Mouse (Mus musculus) thymus, adult 2 months (tissue): ENCODE data around the gene 9130023H24Rik.

Source experiments
- CTCF ChIP-seq: fragments of 200-500 bp; IDR thresholded peaks from 2 replicates; pipeline ENCODE4 v1.5.1; 2012; ENCODE audit warnings: mild to moderate bottlenecking, control low read depth, low read length, moderate library complexity, borderline replicate concordance; ENCODE audit not compliant: control insufficient read depth, poor library complexity, insufficient read depth; ENCODE audit errors: extremely low read depth
- POLR2A ChIP-seq: fragments of 200-500 bp; IDR thresholded peaks from 2 replicates; pipeline ENCODE4 v1.6.1; 2012; ENCODE audit warnings: mild to moderate bottlenecking, low read length, control low read depth, moderate library complexity; ENCODE audit not compliant: control insufficient read depth, poor library complexity, insufficient read depth; ENCODE audit errors: extremely low read depth

DNA sequence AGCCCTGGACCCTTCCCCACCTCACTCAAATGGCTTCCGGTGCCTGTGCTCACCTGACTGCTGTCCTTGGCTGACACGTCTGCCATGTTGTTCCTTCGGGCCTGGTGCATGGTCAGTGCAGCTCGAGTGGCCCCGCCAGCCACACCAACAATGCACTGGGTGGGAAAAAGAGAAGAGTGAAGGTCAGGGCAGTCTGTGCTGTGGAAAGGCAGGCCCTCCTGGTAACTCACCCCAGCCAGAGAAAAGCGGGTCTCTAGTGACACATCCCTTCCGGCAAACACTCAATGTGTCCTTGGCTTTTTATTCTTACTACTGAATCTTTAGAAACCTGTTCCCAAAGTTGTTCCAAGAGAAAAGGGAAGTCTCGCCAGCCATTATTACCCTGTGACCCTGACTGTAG is 47.2 kb upstream of the 9130023H24Rik start:
- TF ChIP-seq CTCF (no peak), POLR2A (no peak)
